Mouse (Mus musculus) midbrain, postnatal 0 days (tissue): ENCODE data around the gene Prokr2. TPM values are rescaled to one million over a fixed set of nuclear protein-coding genes. Genes with fewer than 3 reads are reported as not detected.

Experiments
- ATAC-seq: fragments of 200-750 bp; cut with Nextera tagmentation; 2 replicates; pipeline ENCODE4 v1.8.0; 2017; ENCODE audit warnings: moderate number of reproducible peaks, mild to moderate bottlenecking, moderate TSS enrichment, moderate library complexity; ENCODE audit not compliant: low FRiP score
- DNase-seq: peaks from one replicate; pipeline ENCODE4 v3.0.0-alpha.2; 2015; ENCODE audit warnings: low spot score
- H3K27ac ChIP-seq: fragments of 300-500 bp; sonication (generic); 2 replicates; pipeline ENCODE4 v1.5.1; 2014; ENCODE audit warnings: low read depth, mild to moderate bottlenecking, low read length, mixed read lengths
- H3K27me3 ChIP-seq: fragments of 300-500 bp; sonication (generic); 2 replicates; pipeline ENCODE4 v1.6.1; 2014; ENCODE audit warnings: low read length, control low read depth, mixed read lengths; ENCODE audit not compliant: insufficient read depth
- H3K36me3 ChIP-seq: fragments of 300-500 bp; sonication (generic); 2 replicates; pipeline ENCODE4 v1.6.1; 2014; ENCODE audit warnings: low read length, control low read depth, mixed read lengths; ENCODE audit not compliant: insufficient read depth
- H3K4me1 ChIP-seq: fragments of 300-500 bp; sonication (generic); 2 replicates; pipeline ENCODE4 v1.6.1; 2014; ENCODE audit warnings: mild to moderate bottlenecking, control low read depth, antibody characterized with exemption, low read length, mixed read lengths; ENCODE audit not compliant: insufficient read depth
- H3K4me2 ChIP-seq: fragments of 300-500 bp; sonication (generic); 2 replicates; pipeline ENCODE4 v1.6.1; 2014; ENCODE audit warnings: low read depth, mild to moderate bottlenecking, low read length, mixed read lengths; ENCODE audit not compliant: poor library complexity, severe bottlenecking
- H3K4me3 ChIP-seq: fragments of 300-500 bp; sonication (generic); 2 replicates; pipeline ENCODE4 v1.5.1; 2014; ENCODE audit warnings: low read depth, mild to moderate bottlenecking, low read length, moderate library complexity
- H3K9ac ChIP-seq: fragments of 300-500 bp; sonication (generic); replicated peaks from 2 replicates; pipeline ENCODE4 v1.6.1; 2014; ENCODE audit warnings: mild to moderate bottlenecking, low read length, moderate library complexity, mixed read lengths; ENCODE audit not compliant: poor library complexity, severe bottlenecking
- H3K9me3 ChIP-seq: fragments of 300-500 bp; sonication (generic); 2 replicates; pipeline ENCODE4 v1.6.1; 2016; ENCODE audit warnings: low read length, control low read depth
- CTCF ChIP-seq: IDR thresholded peaks from 2 replicates; pipeline ENCODE4 v1.5.1; 2016; ENCODE audit warnings: antibody characterized with exemption, mild to moderate bottlenecking
- WGBS: fragments of 180-500 bp; shearing (Covaris S2); extraction: QIAGEN DNeasy Blood & Tissue Kit; methylation state at CpG from one replicate; pipeline ENCODE4 v1.1.7; 2014; 5-methylcytosine and 5-hydroxymethylcytosine counted together
- polyA plus RNA-seq: library from polyadenylated mRNA; unstranded; fragments of >200 nt; fragmentation: Nextera tagmentation; extraction: Ambion mirVana; gene quantifications from 2 replicates; pipeline ENCODE4 v1.2.1, GENCODE M21; 2015
- total RNA-seq: library from RNA; depleted of rRNA; stranded (reverse); fragments of >200 nt; gene quantifications from 2 replicates; pipeline ENCODE4 v1.2.3, GENCODE M21; 2014

Prokr2 gene
- total and polyA plus RNA-seq, 2 experiments from 2014 or later, result 6.5 to 24.9 TPM

- Histone ChIP-seq H3K27me3 (no peaks in the 10 kb centered on the region), H3K4me2 (no peak overlapping the region), H3K36me3 (no peaks in the 10 kb centered on the region), H3K27ac (no peak overlapping the region), H3K4me1 (no peaks in the 10 kb centered on the region), H3K9me3 (0 out of 2 replicates have a peak, but pooled peaks cover 4% of the 10 kb centered on the region), H3K4me3 (no peak overlapping the region), H3K9ac (no peak overlapping the region)
- WGBS, result 90% methylated on average over 9 of the region's 9 CpGs
- no peak for TF ChIP-seq CTCF
- ATAC-seq, result no peak
- no peak for DNase-seq
Observed at GRCm38 (mm10) chr2:132375135-132375534, 10.1 kb downstream of the Prokr2 start.

DNA sequence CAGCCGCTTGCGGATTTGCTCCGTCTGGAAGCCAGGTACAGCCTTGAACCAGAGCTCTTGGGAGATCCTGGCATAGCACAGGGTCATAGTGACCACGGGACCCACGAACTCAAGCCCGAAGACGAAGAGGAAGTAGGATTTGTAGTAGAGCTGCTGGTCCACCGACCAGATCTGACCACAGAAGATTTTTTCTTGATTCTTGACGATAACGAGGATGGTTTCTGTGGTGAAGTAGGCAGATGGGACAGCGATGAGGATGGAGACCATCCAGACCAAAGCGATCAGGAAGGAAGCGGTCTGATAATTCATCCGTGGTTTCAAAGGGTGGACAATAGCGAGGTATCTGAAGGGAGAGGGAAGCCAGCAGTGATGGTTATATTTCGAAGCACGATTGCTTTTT is 11.5 kb downstream of the Prokr2 start:
- no peak for DNase-seq
- H3K27me3 ChIP-seq, result no peaks in the 10 kb centered on the region
- no peak overlapping the region for H3K4me3 ChIP-seq
- ATAC-seq, result no peak
- no peaks in the 10 kb centered on the region for H3K36me3 ChIP-seq
- no peak overlapping the region for H3K9ac ChIP-seq
- no peaks in the 10 kb centered on the region for H3K4me1 ChIP-seq
- no peak for TF ChIP-seq CTCF
- no peak overlapping the region for H3K4me2 ChIP-seq
- H3K9me3 ChIP-seq, result 0 out of 2 replicates have a peak, but pooled peaks cover 4% of the 10 kb centered on the region
- no peak overlapping the region for H3K27ac ChIP-seq
- WGBS, result 95% methylated on average over 17 of the region's 17 CpGs

DNA sequence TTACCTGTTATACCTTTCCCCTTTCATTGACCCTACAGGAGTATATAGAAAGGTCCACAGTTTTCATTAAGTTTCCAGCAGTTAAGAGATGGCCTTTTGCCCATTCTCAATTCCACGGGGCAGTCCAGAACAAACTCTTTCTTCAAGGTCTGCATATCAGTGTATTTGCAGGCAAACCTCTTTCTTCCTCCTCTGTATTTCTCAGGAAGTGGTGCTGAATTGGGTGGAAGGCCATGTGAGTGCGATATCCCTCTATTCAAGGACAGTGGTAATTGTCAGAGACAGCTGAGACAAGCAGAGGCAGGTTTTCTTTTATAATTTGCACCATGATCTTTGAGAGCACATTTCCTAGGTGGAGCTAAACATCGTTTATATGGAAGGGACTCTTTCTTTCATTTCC is 16.8 kb downstream of the Prokr2 start:
- Histone ChIP-seq H3K4me2 (no peak overlapping the region), H3K36me3 (no peaks in the 10 kb centered on the region), H3K27ac (no peak overlapping the region), H3K4me1 (no peaks in the 10 kb centered on the region), H3K4me3 (no peak overlapping the region), H3K9me3 (0 out of 2 replicates have a peak, but pooled peaks cover 1% of the 10 kb centered on the region), H3K9ac (no peak overlapping the region), H3K27me3 (no peaks in the 10 kb centered on the region)
- ATAC-seq (no peak), DNase-seq (no peak)
- TF ChIP-seq CTCF, result no peak
- 83% methylated on average over 3 of the region's 3 CpGs for WGBS

DNA sequence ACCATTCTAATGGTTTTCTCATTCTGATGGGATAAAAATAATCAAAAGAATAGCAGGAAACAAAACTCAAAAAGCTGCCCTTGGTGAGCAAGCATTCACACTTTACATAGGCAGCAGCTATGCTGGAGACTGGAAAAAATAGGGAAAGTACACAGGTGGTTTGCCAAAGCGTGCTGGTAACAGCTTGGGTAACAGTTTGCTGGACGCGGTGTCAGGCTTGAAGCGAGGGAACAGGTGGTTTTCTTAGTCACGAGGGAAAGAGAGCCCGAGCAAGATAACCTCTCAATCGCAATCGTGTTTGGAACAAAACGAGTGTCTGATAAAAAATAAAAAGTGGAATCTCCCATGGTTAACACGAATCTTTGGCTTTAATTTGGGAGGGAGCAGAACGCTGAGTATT is 41.4 kb downstream of the Prokr2 start:
- no peak overlapping the region for H3K9ac ChIP-seq
- no peak overlapping the region for H3K27ac ChIP-seq
- no peaks in the 10 kb centered on the region for H3K9me3 ChIP-seq
- H3K4me2 ChIP-seq, result no peak overlapping the region
- ATAC-seq, result no peak
- no peaks in the 10 kb centered on the region for H3K36me3 ChIP-seq
- H3K4me3 ChIP-seq, result no peak overlapping the region
- TF ChIP-seq CTCF, result no peak
- no peak for DNase-seq
- H3K4me1 ChIP-seq, result no peaks in the 10 kb centered on the region
- 86% methylated on average over 11 of the region's 11 CpGs for WGBS
- H3K27me3 ChIP-seq, result no peaks in the 10 kb centered on the region

- 98% methylated on average over 3 of the region's 3 CpGs for whole genome bisulfite sequencing
- DNase-seq, result no peak
- Histone ChIP-seq H3K4me2 (no peak overlapping the region), H3K4me1 (no peaks in the 10 kb centered on the region), H3K27me3 (no peaks in the 10 kb centered on the region), H3K4me3 (no peak overlapping the region), H3K36me3 (no peaks in the 10 kb centered on the region), H3K27ac (no peak overlapping the region), H3K9me3 (no peaks in the 10 kb centered on the region), H3K9ac (no peak overlapping the region)
- no peak for TF ChIP-seq CTCF
- ATAC-seq, result no peak
Observed at GRCm38 (mm10) chr2:132341293-132341692, 44.0 kb downstream of the Prokr2 start.

- Histone ChIP-seq H3K9me3 (no peaks in the 10 kb centered on the region), H3K27ac (no peak overlapping the region), H3K4me3 (no peak overlapping the region), H3K4me1 (no peaks in the 10 kb centered on the region), H3K9ac (no peak overlapping the region), H3K36me3 (no peaks in the 10 kb centered on the region), H3K27me3 (no peaks in the 10 kb centered on the region), H3K4me2 (no peak overlapping the region)
- 82% methylated on average over 2 of the region's 2 CpGs for WGBS
- DNase-seq (no peak), ATAC-seq (no peak)
- TF ChIP-seq CTCF, result no peak
Observed at GRCm38 (mm10) chr2:132340350-132340749, 44.9 kb downstream of the Prokr2 start.
